8 mouse cellular contexts compared by ENCODE assay signal in genomic region chr2:157134479-157134931, GRCm38 (mm10). TPM values are rescaled to one million over a fixed set of nuclear protein-coding genes. Genes with fewer than 3 reads are reported as not detected.
DNase-seq lines count a peak whose midpoint lies in the region; ATAC-seq and TF ChIP-seq lines count a peak whose summit lies in the region.

No protein-coding gene starts in this region.

- DNase-seq in adrenal gland, adult 8-10 months: peak; percentile 31
- DNase-seq in adrenal gland, adult 18-20 months (ENCODE audit: low spot score in 2 of 2): no peak
- peak in 1 of 2 experiments; percentile 46 for DNase-seq in spleen, adult 2 months (ENCODE audit: low read depth in 1 of 2, low spot score in 2 of 2)
- DNase-seq in spleen, adult 12 weeks (ENCODE audit: low spot score): no peak
- no peak for DNase-seq in liver, embryonic 11.5 days (ENCODE audit: low spot score)
- DNase-seq in ovary, adult 18-20 months (ENCODE audit: low spot score): no peak

- peaks cover 25% of the 10 kb centered on the region; the same call in 1 of the 2 replicates for H3K4me1 ChIP-seq in spleen, adult 2 months (ENCODE audit: control insufficient read depth, insufficient read depth, insufficient read length)
- peaks cover 12% of the 10 kb centered on the region for H3K4me1 ChIP-seq in heart, embryonic 16.5 days (ENCODE audit: control insufficient read depth, insufficient read depth, low read length)
- H3K4me1 ChIP-seq in liver, embryonic 11.5 days (replicated peaks; ENCODE audit: control insufficient read depth, insufficient read depth, low read length): peaks cover 11% of the 10 kb centered on the region
- no peaks in the 10 kb centered on the region for H3K4me1 ChIP-seq in olfactory bulb, adult 2 months (ENCODE audit: control insufficient read depth, insufficient read depth, low read length)

- no peaks in the 10 kb centered on the region for H3K27me3 ChIP-seq in spleen, adult 2 months (ENCODE audit: control insufficient read depth, insufficient read depth, low read length)
- no peaks in the 10 kb centered on the region for H3K27me3 ChIP-seq in heart, embryonic 16.5 days (ENCODE audit: control insufficient read depth, insufficient read depth, low read length)
- H3K27me3 ChIP-seq in liver, embryonic 11.5 days (replicated peaks; ENCODE audit: control insufficient read depth, insufficient read depth, low read length): no peaks in the 10 kb centered on the region

- peak overlapping the region; percentile 83 for H3K4me3 ChIP-seq in spleen, adult 2 months (ENCODE audit: extremely low read depth, insufficient read depth, insufficient read length)
- peak overlapping the region; percentile 89 for H3K4me3 ChIP-seq in heart, embryonic 16.5 days (ENCODE audit: low read length)
- peak overlapping the region; percentile 72 for H3K4me3 ChIP-seq in liver, embryonic 11.5 days (ENCODE audit: low read depth, low read length)
- H3K4me3 ChIP-seq in olfactory bulb, adult 2 months (ENCODE audit: insufficient read depth, low read depth, low read length): peak overlapping the region; percentile 65

- under 1% methylated on average over 25 of the region's 25 CpGs for WGBS in spleen, adult 2 months
- 0% methylated on average over 25 of the region's 25 CpGs for WGBS in heart, embryonic 16.5 days
- under 1% methylated on average over 25 of the region's 25 CpGs for WGBS in liver, embryonic 11.5 days
- WGBS in olfactory bulb, adult 2 months: under 1% methylated on average over 25 of the region's 25 CpGs

- H3K9ac ChIP-seq in heart, embryonic 16.5 days (ENCODE audit: low read length): peak overlapping the region; percentile 84
- H3K9ac ChIP-seq in liver, embryonic 11.5 days (ENCODE audit: low read depth, low read length): peak overlapping the region; percentile 71

- H3K9me3 ChIP-seq in heart, embryonic 16.5 days (replicated peaks; ENCODE audit: control insufficient read depth, low read length): no peaks in the 10 kb centered on the region; the same call in 1 of the 2 replicates
- H3K9me3 ChIP-seq in liver, embryonic 11.5 days (ENCODE audit: control insufficient read depth, low read length): no peaks in the 10 kb centered on the region

- no peak for TF ChIP-seq POLR2A in spleen, adult 2 months (IDR thresholded peaks at IDR 0.05; ENCODE audit: low read depth, low read length)
- no peak for TF ChIP-seq POLR2A in olfactory bulb, adult 2 months (IDR thresholded peaks at IDR 0.05; ENCODE audit: insufficient read depth, low read depth, low read length)

- peaks cover 3% of the 10 kb centered on the region; the same call in 1 of the 2 replicates for H3K36me3 ChIP-seq in spleen, adult 2 months (ENCODE audit: control insufficient read depth, insufficient read depth, low read length)
- no peaks in the 10 kb centered on the region for H3K36me3 ChIP-seq in heart, embryonic 16.5 days (ENCODE audit: control insufficient read depth, insufficient read depth)
- no peaks in the 10 kb centered on the region for H3K36me3 ChIP-seq in liver, embryonic 11.5 days (ENCODE audit: control insufficient read depth, insufficient read depth, low read length)

- peak overlapping the region; percentile 97 for H3K4me2 ChIP-seq in heart, embryonic 16.5 days (ENCODE audit: low read depth, low read length)
- peak overlapping the region; percentile 85 for H3K4me2 ChIP-seq in liver, embryonic 11.5 days

- ATAC-seq in heart, embryonic 16.5 days (replicated peaks; ENCODE audit: extremely low read depth, insufficient read depth, low FRiP score): peak; percentile 56
- peak; percentile 55 for ATAC-seq in liver, embryonic 11.5 days (replicated peaks; ENCODE audit: low FRiP score)

- peak overlapping the region; percentile 96 for H3K27ac ChIP-seq in spleen, adult 2 months (ENCODE audit: insufficient read depth, low read length)
- H3K27ac ChIP-seq in heart, embryonic 16.5 days (ENCODE audit: low read length): peak overlapping the region; percentile 69
- H3K27ac ChIP-seq in liver, embryonic 11.5 days (ENCODE audit: low read depth, low read length): peak overlapping the region; percentile 60
- H3K27ac ChIP-seq in olfactory bulb, adult 2 months (ENCODE audit: insufficient read depth, low read depth, low read length): no peak overlapping the region

- TF ChIP-seq CTCF in spleen, adult 2 months (IDR thresholded peaks at IDR 0.05; ENCODE audit: extremely low read depth, insufficient read depth, insufficient read length, insufficient replicate concordance): no peak
- TF ChIP-seq CTCF in olfactory bulb, adult 2 months (IDR thresholded peaks at IDR 0.05; ENCODE audit: insufficient read depth, low read depth, low read length): no peak

RNA-seq across cellular contexts. Expression of gene Samhd1, which starts 0.6 kb away (rescaled TPM):
- 10 to 100 TPM; 22.4 to 38.9 (median 31.0) TPM for total RNA-seq in adrenal gland, adult 8-10 months (2022)
- total RNA-seq in adrenal gland, adult 18-20 months (2021): 10 to 100 TPM; 19.1 to 32.1 TPM
- polyA plus RNA-seq in spleen, adult 2 months (2012; rRNA removed): 120 and 145 TPM in 2 replicates
- 15.3 and 17.0 TPM in 2 replicates for polyA plus RNA-seq in heart, embryonic 16.5 days (2015; fragmentation: Nextera tagmentation; extraction: Ambion mirVana)
- 33.1 and 33.2 TPM in 2 replicates for polyA plus RNA-seq in liver, embryonic 11.5 days (2014; fragmentation: Nextera tagmentation; extraction: Ambion mirVana)
- polyA plus RNA-seq in olfactory bulb, adult 2 months (2012; ENCODE audit: insufficient read depth, insufficient read length, low replicate concordance, missing spikeins): not detected in 2 replicates

RNA-seq across cellular contexts. Expression of gene Tldc2, which starts 47.6 kb away (rescaled TPM):
- not detected for total RNA-seq in adrenal gland, adult 8-10 months (2022)
- total RNA-seq in adrenal gland, adult 18-20 months (2021): not detected
- polyA plus RNA-seq in spleen, adult 2 months (2012; rRNA removed): not detected in 2 replicates
- polyA plus RNA-seq in heart, embryonic 16.5 days (2015; fragmentation: Nextera tagmentation; extraction: Ambion mirVana): not detected in 2 replicates
- not detected in 2 replicates for polyA plus RNA-seq in liver, embryonic 11.5 days (2014; fragmentation: Nextera tagmentation; extraction: Ambion mirVana)
- not detected in 2 replicates for polyA plus RNA-seq in olfactory bulb, adult 2 months (2012; ENCODE audit: insufficient read depth, insufficient read length, low replicate concordance, missing spikeins)

RNA-seq across cellular contexts. Expression of gene Soga1, which starts 55.5 kb away (rescaled TPM):
- total RNA-seq in adrenal gland, adult 8-10 months (2022): 10 to 100 TPM; 38.6 to 50.0 (median 46.5) TPM
- total RNA-seq in adrenal gland, adult 18-20 months (2021): 10 to 100 TPM; 31.4 to 36.2 TPM
- 5.3 and 5.4 TPM in 2 replicates for polyA plus RNA-seq in spleen, adult 2 months (2012; rRNA removed)
- 1.7 and 3.1 TPM in 2 replicates for polyA plus RNA-seq in heart, embryonic 16.5 days (2015; fragmentation: Nextera tagmentation; extraction: Ambion mirVana)
- polyA plus RNA-seq in liver, embryonic 11.5 days (2014; fragmentation: Nextera tagmentation; extraction: Ambion mirVana): 4.0 and 5.3 TPM in 2 replicates
- polyA plus RNA-seq in olfactory bulb, adult 2 months (2012; ENCODE audit: insufficient read depth, insufficient read length, low replicate concordance, missing spikeins): not detected in 2 replicates
